Mouse (Mus musculus): ENCODE data around the gene Terf2ip.

DNA sequence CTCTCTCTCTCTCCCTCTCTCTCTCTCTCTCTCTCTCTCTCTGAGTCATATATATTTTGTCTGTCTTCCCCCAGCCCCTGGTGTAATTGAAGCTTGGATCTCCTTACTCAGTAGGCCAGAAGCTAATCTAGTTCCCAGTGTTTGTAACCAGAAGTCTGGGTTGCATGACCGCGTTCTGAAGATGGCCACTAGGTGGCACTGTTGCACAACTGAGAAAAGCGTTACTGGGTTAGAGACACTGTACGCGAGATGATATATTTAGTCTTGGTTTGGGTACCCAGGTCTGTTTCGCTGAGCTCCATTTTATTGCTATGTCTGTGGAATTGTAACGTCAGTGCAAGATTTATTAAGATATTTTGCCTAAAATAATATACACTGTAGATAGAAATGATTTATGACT lies 34.7 kb downstream of the Terf2ip start:
- TF ChIP-seq CTCF (IDR thresholded peaks at IDR 0.05) (peak; percentile 95), POLR2A (IDR thresholded peaks at IDR 0.05; ENCODE audit: insufficient read depth, low read depth, low read length) (no peak), EP300 (IDR thresholded peaks at IDR 0.05; ENCODE audit: insufficient read depth, low read depth, low read length) (no peak)

Data from heart, adult 2 months (tissue).